Mouse (Mus musculus) C2C12 (cell line): ENCODE data around the gene Dvl3. TPM values are rescaled to one million over a fixed set of nuclear protein-coding genes. Genes with fewer than 3 reads are reported as not detected.

Source experiments
- H3K27me3 ChIP-seq: one replicate; pipeline ENCODE4 v1.6.1; 2011; ENCODE audit not compliant: control insufficient read depth, insufficient read depth, insufficient read length
- H3K36me3 ChIP-seq: one replicate; pipeline ENCODE4 v1.6.1; 2011; ENCODE audit not compliant: control insufficient read depth, insufficient read depth
- H3K4me3 ChIP-seq: one replicate; pipeline ENCODE4 v1.5.1; 2011; ENCODE audit warnings: mild to moderate bottlenecking, control low read depth; ENCODE audit not compliant: poor library complexity, insufficient read depth, severe bottlenecking
- H3K79me2 ChIP-seq: one replicate; pipeline ENCODE4 v1.6.1; 2011; ENCODE audit not compliant: control insufficient read depth, insufficient read depth
- H3K79me3 ChIP-seq: one replicate; pipeline ENCODE4 v1.6.1; 2011; ENCODE audit warnings: low read depth, control low read depth
- H3ac ChIP-seq: one replicate; pipeline ENCODE3; 2011; ENCODE audit warnings: low read depth; ENCODE audit not compliant: control insufficient read depth, insufficient read length
- CEBPB ChIP-seq: IDR thresholded peaks from one replicate; pipeline ENCODE4 v1.6.1; 2011; ENCODE audit warnings: low read depth, mild to moderate bottlenecking, control low read depth, moderate library complexity
- CTCF ChIP-seq: IDR thresholded peaks from one replicate; pipeline ENCODE4 v1.5.1; 2011; ENCODE audit not compliant: control insufficient read depth, insufficient read depth, insufficient read length
- FOSL1 ChIP-seq: IDR thresholded peaks from one replicate; pipeline ENCODE4 v1.8.0; 2011; ENCODE audit warnings: mild to moderate bottlenecking, low read length; ENCODE audit not compliant: poor library complexity, insufficient read depth, severe bottlenecking
- MAX ChIP-seq: IDR thresholded peaks from one replicate; pipeline ENCODE4 v1.6.1; 2011; ENCODE audit warnings: mild to moderate bottlenecking, control low read depth
- MYOD1 ChIP-seq: IDR thresholded peaks from one replicate; pipeline ENCODE4 v1.6.1; 2011; ENCODE audit warnings: low read depth; ENCODE audit not compliant: control insufficient read depth, insufficient read length
- MYOG ChIP-seq: IDR thresholded peaks from one replicate; pipeline ENCODE4 v1.6.1; 2011; ENCODE audit not compliant: control insufficient read depth, insufficient read length; ENCODE audit errors: extremely low read depth
- USF1 ChIP-seq: IDR thresholded peaks from one replicate; pipeline ENCODE4 v1.6.1; 2011; ENCODE audit warnings: low read depth, mild to moderate bottlenecking, control low read depth, moderate library complexity
- long read RNA-seq, 2 experiments: library from polyadenylated mRNA; unstranded; transcript quantifications; one replicate each; pipeline ENCODE4 v2.0.0; 2019 to 2020
- polyA plus RNA-seq: library from polyadenylated mRNA; unstranded; fragments of >200 nt; fragmentation: generic; extraction: Trizol; gene quantifications from one replicate; pipeline ENCODE4 v1.2.1, GENCODE M21; 2012; ENCODE audit warnings: missing spikeins

Gene Dvl3
- polyA plus RNA-seq: 15.8 TPM
- long read RNA-seq, experiment 1, partial matches to known transcripts: 2 of 8 reads
- long read RNA-seq, experiment 1, other reads (novel, unspliced or antisense): 5 of 8 reads
- long read RNA-seq, experiment 2, partial matches to known transcripts: 0 of 2 reads
- long read RNA-seq, experiment 2, other reads (novel, unspliced or antisense): 0 of 2 reads

GRCm38 (mm10) chr16:20516726-20517201 is at the start of gene Dvl3:
Dvl3 (plus strand) TSS chr16:20516982.
- Histone ChIP-seq H3K79me2 (peaks cover 49% of the 10 kb centered on the region), H3ac (peak within 1 kb of the TSS; percentile 79), H3K36me3 (peaks cover 14% of the 10 kb centered on the region), H3K79me3 (peaks cover 23% of the 10 kb centered on the region), H3K4me3 (peak within 1 kb of the TSS; percentile 76), H3K27me3 (no peaks in the 10 kb centered on the region)
- TF ChIP-seq CTCF (peak; percentile 23), CEBPB (no peak)

GRCm38 (mm10) chr16:20470981-20471380 is 45.8 kb upstream of the Dvl3 start:
- TF ChIP-seq MYOD1 (no peak), MYOG (no peak), FOSL1 (no peak)
- H3K79me3 ChIP-seq: no peaks in the 10 kb centered on the region
- no peaks in the 10 kb centered on the region for H3K27me3 ChIP-seq
- H3K79me2 ChIP-seq: no peaks in the 10 kb centered on the region
- H3K4me3 ChIP-seq: no peak overlapping the region
- no peak overlapping the region for H3ac ChIP-seq
- no peaks in the 10 kb centered on the region for H3K36me3 ChIP-seq

GRCm38 (mm10) chr16:20471686-20472085 is 45.1 kb upstream of the Dvl3 start:
- no peak overlapping the region for H3ac ChIP-seq
- H3K36me3 ChIP-seq: no peaks in the 10 kb centered on the region
- no peak overlapping the region for H3K4me3 ChIP-seq
- no peaks in the 10 kb centered on the region for H3K27me3 ChIP-seq
- no peaks in the 10 kb centered on the region for H3K79me3 ChIP-seq
- TF ChIP-seq MYOD1 (no peak), MYOG (no peak), USF1 (no peak), CTCF (no peak), FOSL1 (no peak), CEBPB (no peak), MAX (no peak)
- H3K79me2 ChIP-seq: no peaks in the 10 kb centered on the region

- no peaks in the 10 kb centered on the region for H3K36me3 ChIP-seq
- TF ChIP-seq MAX: no peak
- no peak for TF ChIP-seq CEBPB
- no peak for TF ChIP-seq MYOG
- TF ChIP-seq USF1: no peak
- TF ChIP-seq CTCF: no peak
- no peak for TF ChIP-seq MYOD1
- TF ChIP-seq FOSL1: no peak
- no peaks in the 10 kb centered on the region for H3K79me2 ChIP-seq
- H3K79me3 ChIP-seq: no peaks in the 10 kb centered on the region
- no peak overlapping the region for H3K4me3 ChIP-seq
- H3ac ChIP-seq: no peak overlapping the region
- H3K27me3 ChIP-seq: no peaks in the 10 kb centered on the region
Observed at GRCm38 (mm10) chr16:20473748-20474147, 43.0 kb upstream of the Dvl3 start.

GRCm38 (mm10) chr16:20474211-20474610 is 42.6 kb upstream of the Dvl3 start:
- Histone ChIP-seq H3ac (no peak overlapping the region), H3K79me2 (no peaks in the 10 kb centered on the region), H3K79me3 (no peaks in the 10 kb centered on the region), H3K36me3 (no peaks in the 10 kb centered on the region), H3K27me3 (no peaks in the 10 kb centered on the region), H3K4me3 (no peak overlapping the region)
- TF ChIP-seq MYOD1 (no peak), CTCF (no peak), MAX (no peak), FOSL1 (no peak), MYOG (no peak), CEBPB (no peak), USF1 (no peak)

- TF ChIP-seq MYOD1 (no peak), FOSL1 (no peak), USF1 (no peak), CTCF (no peak), CEBPB (no peak), MYOG (no peak), MAX (no peak)
- Histone ChIP-seq H3K27me3 (no peaks in the 10 kb centered on the region), H3K36me3 (no peaks in the 10 kb centered on the region), H3K79me3 (no peaks in the 10 kb centered on the region), H3K79me2 (no peaks in the 10 kb centered on the region), H3K4me3 (no peak overlapping the region), H3ac (no peak overlapping the region)
Observed at GRCm38 (mm10) chr16:20474786-20475185, 42.0 kb upstream of the Dvl3 start.
